Mouse (Mus musculus) E14TG2a.4 (cell line): ENCODE data around the gene Cadps.

Experiments
- CTCF ChIP-seq: conservative IDR thresholded peaks from 2 replicates; pipeline ENCODE4 v1.5.1; 2014; ENCODE audit warnings: low read length
- NANOG ChIP-seq: IDR thresholded peaks from 2 replicates; pipeline ENCODE4 v1.6.1; 2014; ENCODE audit warnings: borderline replicate concordance, low read length, mixed read lengths
- POU5F1 ChIP-seq: IDR thresholded peaks from 2 replicates; pipeline ENCODE4 v1.6.1; 2014; ENCODE audit warnings: low read length, borderline replicate concordance

DNA sequence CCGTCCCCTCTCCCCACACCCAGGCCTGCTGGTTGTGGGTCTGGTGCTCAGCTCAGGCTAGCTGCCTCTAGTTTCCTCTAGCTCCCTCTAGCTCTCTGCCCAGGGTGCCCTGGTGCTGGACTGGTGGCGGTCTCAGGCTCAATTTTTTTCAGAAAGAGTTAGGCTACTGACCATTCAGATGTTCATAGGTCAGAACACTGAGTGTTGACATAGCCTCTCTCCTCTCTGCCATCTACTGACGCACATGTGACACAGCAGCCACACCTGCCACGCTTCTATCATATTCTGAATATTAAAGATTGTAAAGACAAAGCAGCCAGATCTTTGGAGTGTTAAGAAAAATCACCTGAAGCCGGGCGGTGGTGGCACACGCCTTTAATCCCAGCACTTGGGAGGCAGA, 489.3 kb downstream of the Cadps start:
- TF ChIP-seq CTCF (no peak), POU5F1 (no peak), NANOG (no peak)
